Mouse (Mus musculus): ENCODE measurements around the gene Ebf1. TPM values are rescaled to one million over a fixed set of nuclear protein-coding genes. Genes with fewer than 3 reads are reported as not detected.

Gene Ebf1
- polyA plus RNA-seq, 1 experiment = 1.1 TPM

DNA sequence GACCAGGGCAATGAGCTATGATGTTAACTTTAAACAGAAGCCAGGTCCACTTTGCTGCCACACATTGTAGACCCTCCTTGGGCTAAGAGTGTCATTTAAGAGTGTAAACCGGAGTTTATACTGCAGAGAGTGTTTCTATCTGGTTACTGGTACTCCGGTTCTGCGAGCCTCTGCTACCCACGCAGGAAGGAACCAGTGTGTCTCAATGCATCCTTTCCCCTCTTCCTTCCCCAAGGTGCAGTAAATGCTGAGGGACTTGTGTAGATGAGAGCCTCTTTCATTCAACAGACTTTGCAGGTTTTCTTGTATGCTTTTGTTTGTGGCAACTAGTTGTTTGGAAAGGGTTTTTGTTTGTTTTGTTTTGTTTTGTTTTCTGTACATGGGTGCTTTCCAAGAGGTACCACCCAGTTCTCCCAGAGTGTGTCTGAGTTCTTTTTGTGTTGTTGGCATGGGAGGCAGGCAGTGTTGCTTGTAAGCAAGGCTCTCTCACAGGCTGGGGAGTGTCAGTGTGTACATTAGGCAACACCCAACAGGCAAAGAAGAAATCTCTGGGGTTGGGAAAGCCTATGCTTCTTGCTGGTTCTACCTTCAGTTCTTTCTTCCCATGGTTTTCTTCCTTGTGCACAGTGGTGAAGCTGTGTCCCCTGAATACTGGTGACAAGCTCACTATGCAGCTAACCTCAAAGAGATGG, 191.9 kb downstream of the Ebf1 start:
- Histone ChIP-seq H3K4me3 (ENCODE audit: control insufficient read depth, low read depth, low read length) (no peak overlapping the region), H3K27me3 (ENCODE audit: control insufficient read depth, insufficient read depth, low read length) (no peaks in the 10 kb centered on the region), H3K36me3 (ENCODE audit: control insufficient read depth, insufficient read depth, low read length) (no peaks in the 10 kb centered on the region), H3K4me1 (ENCODE audit: control insufficient read depth, insufficient read depth, low read length) (no peaks in the 10 kb centered on the region), H3K27ac (ENCODE audit: control insufficient read depth, insufficient read depth, low read depth, low read length) (no peak overlapping the region)
- TF ChIP-seq CTCF (IDR thresholded peaks at IDR 0.05; ENCODE audit: control insufficient read depth, insufficient read depth, insufficient replicate concordance, low read depth, low read length) (no peak), POLR2A (IDR thresholded peaks at IDR 0.05; ENCODE audit: control insufficient read depth, low read depth, low read length) (no peak)

DNA sequence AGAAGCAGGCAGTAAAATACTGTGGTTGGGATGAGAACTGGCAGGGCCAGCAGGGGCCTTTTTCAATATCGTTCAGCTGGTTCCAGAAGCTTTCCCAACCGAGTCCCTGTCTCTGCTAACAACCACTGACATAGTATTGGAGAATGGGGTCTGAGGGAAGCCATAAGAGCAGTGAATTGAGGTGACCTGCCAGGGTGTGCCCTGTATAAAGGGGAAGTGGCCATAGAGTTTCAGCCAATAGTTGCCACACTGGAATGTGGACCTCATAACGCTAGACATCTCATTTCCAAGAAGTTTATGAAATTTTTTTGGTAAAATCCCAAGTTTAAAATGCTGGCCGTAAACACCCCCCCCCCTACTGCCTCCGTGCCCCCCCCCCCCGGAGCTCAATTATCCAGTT, 193.9 kb downstream of the Ebf1 start:
- TF ChIP-seq CTCF (IDR thresholded peaks at IDR 0.05; ENCODE audit: control insufficient read depth, insufficient read depth, insufficient replicate concordance, low read depth, low read length) (no peak), POLR2A (IDR thresholded peaks at IDR 0.05; ENCODE audit: control insufficient read depth, low read depth, low read length) (no peak)
- H3K27me3 ChIP-seq (ENCODE audit: control insufficient read depth, insufficient read depth, low read length) = no peaks in the 10 kb centered on the region

DNA sequence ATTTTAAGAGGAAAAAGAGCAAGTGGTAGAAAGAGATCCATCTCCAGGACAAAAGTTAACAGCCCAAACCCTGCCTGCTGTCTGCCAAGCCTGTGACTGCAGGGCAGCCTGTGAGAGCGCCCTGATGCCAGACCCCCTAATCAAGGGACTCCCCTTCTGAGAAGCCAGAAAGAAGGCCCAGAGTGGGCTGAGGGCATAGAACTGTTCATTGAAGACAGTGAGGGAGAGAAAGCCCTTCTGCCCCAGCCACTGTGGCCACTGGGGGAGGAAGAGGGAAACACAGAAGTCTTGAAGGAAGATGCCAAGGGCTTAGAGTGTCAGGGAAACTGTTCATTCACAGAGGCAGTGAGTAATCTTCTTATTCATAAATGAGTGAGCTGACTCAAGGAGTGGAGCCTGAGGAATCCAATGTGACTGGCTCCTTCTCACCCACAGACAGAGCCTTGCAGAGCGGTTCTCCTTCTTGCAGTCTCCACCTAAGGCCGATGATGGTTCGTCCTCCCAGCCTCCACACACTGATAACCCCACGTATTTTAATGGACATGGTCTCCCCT, 195.2 kb downstream of the Ebf1 start:
- Histone ChIP-seq H3K36me3 (ENCODE audit: control insufficient read depth, insufficient read depth, low read length) (no peaks in the 10 kb centered on the region), H3K27ac (ENCODE audit: control insufficient read depth, insufficient read depth, low read depth, low read length) (no peak overlapping the region), H3K4me3 (ENCODE audit: control insufficient read depth, low read depth, low read length) (no peak overlapping the region), H3K27me3 (ENCODE audit: control insufficient read depth, insufficient read depth, low read length) (no peaks in the 10 kb centered on the region), H3K4me1 (ENCODE audit: control insufficient read depth, insufficient read depth, low read length) (no peaks in the 10 kb centered on the region)
- TF ChIP-seq CTCF (IDR thresholded peaks at IDR 0.05; ENCODE audit: control insufficient read depth, insufficient read depth, insufficient replicate concordance, low read depth, low read length) (no peak), POLR2A (IDR thresholded peaks at IDR 0.05; ENCODE audit: control insufficient read depth, low read depth, low read length) (no peak)

More for the DNA sequence above, 193.9 kb downstream of the Ebf1 start:
- no peaks in the 10 kb centered on the region for H3K36me3 ChIP-seq (ENCODE audit: control insufficient read depth, insufficient read depth, low read length)
- no peak overlapping the region for H3K4me3 ChIP-seq (ENCODE audit: control insufficient read depth, low read depth, low read length)
- H3K27ac ChIP-seq (ENCODE audit: control insufficient read depth, insufficient read depth, low read depth, low read length) = no peak overlapping the region
- no peaks in the 10 kb centered on the region for H3K4me1 ChIP-seq (ENCODE audit: control insufficient read depth, insufficient read depth, low read length)

DNA sequence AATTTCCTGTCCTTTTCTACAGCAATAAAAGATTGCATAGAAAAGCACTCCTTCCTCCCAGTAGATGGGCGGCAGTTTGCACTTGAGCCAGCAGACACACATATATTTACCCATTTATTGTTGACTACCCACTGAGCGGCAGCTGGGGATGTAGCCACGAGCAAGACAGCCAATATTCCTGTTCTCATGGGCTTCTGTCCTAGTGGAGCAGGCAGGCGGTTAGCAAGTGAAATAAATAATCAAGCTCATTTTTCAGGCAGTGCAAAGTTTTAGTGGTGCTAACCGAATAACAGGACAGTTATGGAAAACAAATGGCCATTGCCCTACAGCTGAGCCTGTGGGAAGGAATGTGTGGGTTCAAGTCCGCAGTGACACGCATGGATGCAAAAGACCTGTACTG, 196.4 kb downstream of the Ebf1 start:
- Histone ChIP-seq H3K27ac (ENCODE audit: control insufficient read depth, insufficient read depth, low read depth, low read length) (no peak overlapping the region), H3K4me1 (ENCODE audit: control insufficient read depth, insufficient read depth, low read length) (no peaks in the 10 kb centered on the region), H3K27me3 (ENCODE audit: control insufficient read depth, insufficient read depth, low read length) (no peaks in the 10 kb centered on the region), H3K4me3 (ENCODE audit: control insufficient read depth, low read depth, low read length) (no peak overlapping the region), H3K36me3 (ENCODE audit: control insufficient read depth, insufficient read depth, low read length) (no peaks in the 10 kb centered on the region)
- no peak for TF ChIP-seq POLR2A (IDR thresholded peaks at IDR 0.05; ENCODE audit: control insufficient read depth, low read depth, low read length)
- no peak for TF ChIP-seq CTCF (IDR thresholded peaks at IDR 0.05; ENCODE audit: control insufficient read depth, insufficient read depth, insufficient replicate concordance, low read depth, low read length)

DNA sequence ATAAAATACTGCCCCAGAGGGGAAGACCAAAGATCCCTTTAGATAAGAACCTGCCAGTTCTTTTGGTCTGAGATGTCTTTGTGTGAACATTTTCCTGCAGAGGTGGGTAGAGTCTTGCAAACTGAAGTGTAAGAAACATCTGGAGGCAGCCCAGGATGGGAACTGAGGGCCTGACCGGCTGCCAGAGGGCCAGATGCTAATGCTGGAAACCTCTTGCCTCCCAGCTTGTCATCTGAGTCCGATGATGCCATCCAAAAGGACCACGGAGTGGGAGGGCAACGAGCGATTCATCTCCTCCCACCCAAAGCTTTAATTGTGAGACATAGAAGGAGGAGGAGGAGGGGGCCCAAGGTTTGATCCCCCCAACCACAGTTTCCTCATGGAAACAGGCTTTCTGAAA, 197.7 kb downstream of the Ebf1 start:
- Histone ChIP-seq H3K36me3 (ENCODE audit: control insufficient read depth, insufficient read depth, low read length) (no peaks in the 10 kb centered on the region), H3K4me1 (ENCODE audit: control insufficient read depth, insufficient read depth, low read length) (no peaks in the 10 kb centered on the region), H3K4me3 (ENCODE audit: control insufficient read depth, low read depth, low read length) (no peak overlapping the region), H3K27ac (ENCODE audit: control insufficient read depth, insufficient read depth, low read depth, low read length) (no peak overlapping the region), H3K27me3 (ENCODE audit: control insufficient read depth, insufficient read depth, low read length) (no peaks in the 10 kb centered on the region)
- TF ChIP-seq POLR2A (IDR thresholded peaks at IDR 0.05; ENCODE audit: control insufficient read depth, low read depth, low read length) (no peak), CTCF (IDR thresholded peaks at IDR 0.05; ENCODE audit: control insufficient read depth, insufficient read depth, insufficient replicate concordance, low read depth, low read length) (no peak)

DNA sequence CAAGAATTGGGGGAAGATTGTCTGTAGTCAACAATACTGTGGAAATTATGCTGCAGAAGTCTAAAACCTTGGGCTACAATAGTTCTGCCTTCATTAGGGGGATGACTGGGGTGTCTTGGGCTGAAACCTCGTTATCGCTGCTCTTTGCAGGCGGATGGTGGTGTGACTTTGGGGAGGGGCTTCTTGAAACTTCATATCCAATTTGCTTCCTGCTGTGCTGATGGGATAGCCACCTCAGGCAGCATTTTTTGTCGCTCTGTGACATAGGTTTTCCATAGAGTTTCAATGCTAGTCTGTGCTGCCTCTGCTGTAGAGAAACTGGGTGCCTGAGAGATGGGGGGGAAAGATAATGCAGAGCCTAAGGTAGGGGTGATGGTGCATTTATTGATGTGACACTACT, 198.9 kb downstream of the Ebf1 start:
- no peaks in the 10 kb centered on the region for H3K36me3 ChIP-seq (ENCODE audit: control insufficient read depth, insufficient read depth, low read length)
- H3K27me3 ChIP-seq (ENCODE audit: control insufficient read depth, insufficient read depth, low read length) = no peaks in the 10 kb centered on the region
- TF ChIP-seq POLR2A (IDR thresholded peaks at IDR 0.05; ENCODE audit: control insufficient read depth, low read depth, low read length) (no peak), CTCF (IDR thresholded peaks at IDR 0.05; ENCODE audit: control insufficient read depth, insufficient read depth, insufficient replicate concordance, low read depth, low read length) (no peak)
- no peaks in the 10 kb centered on the region for H3K4me1 ChIP-seq (ENCODE audit: control insufficient read depth, insufficient read depth, low read length)
- no peak overlapping the region for H3K4me3 ChIP-seq (ENCODE audit: control insufficient read depth, low read depth, low read length)
- no peak overlapping the region for H3K27ac ChIP-seq (ENCODE audit: control insufficient read depth, insufficient read depth, low read depth, low read length)

DNA sequence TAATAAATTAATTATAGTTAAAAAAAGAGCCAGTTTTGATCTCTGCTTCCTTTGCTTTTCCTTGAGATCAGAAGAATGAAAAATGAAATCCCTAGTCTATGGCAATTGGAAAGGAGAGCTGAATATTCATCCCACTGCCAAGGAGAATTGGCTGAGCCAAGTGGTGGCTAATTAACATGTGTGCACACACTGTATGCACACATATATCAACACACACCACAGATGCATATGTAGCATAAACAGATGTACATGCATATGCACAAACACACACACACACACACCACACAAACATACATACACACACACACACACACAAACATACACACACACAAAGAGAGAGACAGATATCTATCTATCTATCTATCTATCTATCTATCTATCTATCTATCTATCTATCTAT, 205.2 kb downstream of the Ebf1 start:
- no peak for TF ChIP-seq CTCF (IDR thresholded peaks at IDR 0.05; ENCODE audit: control insufficient read depth, insufficient read depth, insufficient replicate concordance, low read depth, low read length)
- Histone ChIP-seq H3K4me1 (ENCODE audit: control insufficient read depth, insufficient read depth, low read length) (no peaks in the 10 kb centered on the region; the same call in 1 of the 2 replicates), H3K27me3 (ENCODE audit: control insufficient read depth, insufficient read depth, low read length) (no peaks in the 10 kb centered on the region), H3K4me3 (ENCODE audit: control insufficient read depth, low read depth, low read length) (no peak overlapping the region), H3K36me3 (ENCODE audit: control insufficient read depth, insufficient read depth, low read length) (no peaks in the 10 kb centered on the region), H3K27ac (ENCODE audit: control insufficient read depth, insufficient read depth, low read depth, low read length) (no peak overlapping the region)
